Mouse (Mus musculus): ENCODE data around the gene Prkce. TPM values are rescaled to one million over a fixed set of nuclear protein-coding genes. Genes with fewer than 3 reads are reported as not detected.

Gene Prkce
- polyA plus RNA-seq, 1 experiment from 2014 or later: 5.0 TPM

GRCm38 (mm10) chr17:86454351-86454706 is 286.7 kb downstream of the Prkce start:
- Histone ChIP-seq H3K27ac (ENCODE audit: low read length) (peak overlapping the region; percentile 49), H3K36me3 (ENCODE audit: control insufficient read depth, insufficient read depth, low read length) (no peaks in the 10 kb centered on the region), H3K4me1 (ENCODE audit: control insufficient read depth, insufficient read depth, low read length) (peaks cover 2% of the 10 kb centered on the region; the same call in 1 of the 2 replicates), H3K9me3 (ENCODE audit: control insufficient read depth, low read length) (no peaks in the 10 kb centered on the region), H3K9ac (ENCODE audit: low read depth, low read length) (no peak overlapping the region), H3K4me3 (ENCODE audit: low read length) (no peak overlapping the region), H3K4me2 (ENCODE audit: low read depth, low read length) (no peak overlapping the region; the same call in 1 of the 2 replicates), H3K27me3 (replicated peaks; ENCODE audit: control insufficient read depth, insufficient read depth, low read length) (no peaks in the 10 kb centered on the region)
- peak; percentile 33; the same call in 1 of the 2 replicates for ATAC-seq
- 74% methylated on average over 3 of the region's 3 CpGs for WGBS

- no peaks in the 10 kb centered on the region for H3K9me3 ChIP-seq (ENCODE audit: control insufficient read depth, low read length)
- no peak overlapping the region for H3K9ac ChIP-seq (ENCODE audit: low read depth, low read length)
- H3K36me3 ChIP-seq (ENCODE audit: control insufficient read depth, insufficient read depth, low read length): no peaks in the 10 kb centered on the region
- H3K4me2 ChIP-seq (ENCODE audit: low read depth, low read length): no peak overlapping the region
- H3K27ac ChIP-seq (ENCODE audit: low read length): no peak overlapping the region
- 0 out of 2 replicates have a peak, but pooled peaks cover 2% of the 10 kb centered on the region for H3K4me1 ChIP-seq (ENCODE audit: control insufficient read depth, insufficient read depth, low read length)
- ATAC-seq: no peak
- H3K4me3 ChIP-seq (ENCODE audit: low read length): no peak overlapping the region
- WGBS: 77% methylated on average over 6 of the region's 6 CpGs
- H3K27me3 ChIP-seq (replicated peaks; ENCODE audit: control insufficient read depth, insufficient read depth, low read length): no peaks in the 10 kb centered on the region
These were observed 288.9 kb downstream of the Prkce start for GRCm38 (mm10) chr17:86456512-86456911.

- no peak overlapping the region for H3K9ac ChIP-seq (ENCODE audit: low read depth, low read length)
- H3K4me2 ChIP-seq (ENCODE audit: low read depth, low read length): no peak overlapping the region
- ATAC-seq: no peak
- no peaks in the 10 kb centered on the region for H3K9me3 ChIP-seq (ENCODE audit: control insufficient read depth, low read length)
- WGBS: 68% methylated on average over 11 of the region's 11 CpGs
- 0 out of 2 replicates have a peak, but pooled peaks cover 2% of the 10 kb centered on the region for H3K4me1 ChIP-seq (ENCODE audit: control insufficient read depth, insufficient read depth, low read length)
- no peaks in the 10 kb centered on the region for H3K27me3 ChIP-seq (replicated peaks; ENCODE audit: control insufficient read depth, insufficient read depth, low read length)
- no peak overlapping the region for H3K27ac ChIP-seq (ENCODE audit: low read length)
- H3K4me3 ChIP-seq (ENCODE audit: low read length): no peak overlapping the region
- H3K36me3 ChIP-seq (ENCODE audit: control insufficient read depth, insufficient read depth, low read length): no peaks in the 10 kb centered on the region
These were observed 290.9 kb downstream of the Prkce start for GRCm38 (mm10) chr17:86458302-86458980.

GRCm38 (mm10) chr17:86460645-86461430 is 293.3 kb downstream of the Prkce start:
- H3K9me3 ChIP-seq (ENCODE audit: control insufficient read depth, low read length): no peaks in the 10 kb centered on the region
- H3K36me3 ChIP-seq (ENCODE audit: control insufficient read depth, insufficient read depth, low read length): no peaks in the 10 kb centered on the region
- 72% methylated on average over 17 of the region's 17 CpGs for WGBS
- no peaks in the 10 kb centered on the region for H3K27me3 ChIP-seq (replicated peaks; ENCODE audit: control insufficient read depth, insufficient read depth, low read length)
- H3K4me2 ChIP-seq (ENCODE audit: low read depth, low read length): no peak overlapping the region
- H3K4me3 ChIP-seq (ENCODE audit: low read length): no peak overlapping the region
- ATAC-seq: no peak
- H3K27ac ChIP-seq (ENCODE audit: low read length): no peak overlapping the region
- H3K9ac ChIP-seq (ENCODE audit: low read depth, low read length): no peak overlapping the region
- H3K4me1 ChIP-seq (ENCODE audit: control insufficient read depth, insufficient read depth, low read length): peaks cover 12% of the 10 kb centered on the region

GRCm38 (mm10) chr17:86463369-86463768 is 295.8 kb downstream of the Prkce start:
- ATAC-seq: no peak
- H3K36me3 ChIP-seq (ENCODE audit: control insufficient read depth, insufficient read depth, low read length): no peaks in the 10 kb centered on the region
- H3K9me3 ChIP-seq (ENCODE audit: control insufficient read depth, low read length): no peaks in the 10 kb centered on the region
- H3K27me3 ChIP-seq (replicated peaks; ENCODE audit: control insufficient read depth, insufficient read depth, low read length): no peaks in the 10 kb centered on the region
- no peak overlapping the region for H3K4me2 ChIP-seq (ENCODE audit: low read depth, low read length)
- H3K27ac ChIP-seq (ENCODE audit: low read length): no peak overlapping the region
- no peak overlapping the region for H3K9ac ChIP-seq (ENCODE audit: low read depth, low read length)
- 62% methylated on average over 3 of the region's 3 CpGs for WGBS
- H3K4me1 ChIP-seq (ENCODE audit: control insufficient read depth, insufficient read depth, low read length): peaks cover 20% of the 10 kb centered on the region
- H3K4me3 ChIP-seq (ENCODE audit: low read length): no peak overlapping the region

GRCm38 (mm10) chr17:86464197-86464596 is 296.6 kb downstream of the Prkce start:
- no peak overlapping the region for H3K4me3 ChIP-seq (ENCODE audit: low read length)
- H3K4me1 ChIP-seq (ENCODE audit: control insufficient read depth, insufficient read depth, low read length): peaks cover 20% of the 10 kb centered on the region
- H3K27ac ChIP-seq (ENCODE audit: low read length): no peak overlapping the region
- H3K27me3 ChIP-seq (replicated peaks; ENCODE audit: control insufficient read depth, insufficient read depth, low read length): no peaks in the 10 kb centered on the region
- H3K9ac ChIP-seq (ENCODE audit: low read depth, low read length): no peak overlapping the region
- no peaks in the 10 kb centered on the region for H3K9me3 ChIP-seq (ENCODE audit: control insufficient read depth, low read length)
- H3K36me3 ChIP-seq (ENCODE audit: control insufficient read depth, insufficient read depth, low read length): no peaks in the 10 kb centered on the region
- WGBS: 73% methylated on average over 8 of the region's 8 CpGs
- peak; percentile 11; the same call in 1 of the 2 replicates for ATAC-seq
- no peak overlapping the region for H3K4me2 ChIP-seq (ENCODE audit: low read depth, low read length)

- Histone ChIP-seq H3K9ac (ENCODE audit: low read depth, low read length) (no peak overlapping the region), H3K27ac (ENCODE audit: low read length) (peak overlapping the region; percentile 21), H3K27me3 (replicated peaks; ENCODE audit: control insufficient read depth, insufficient read depth, low read length) (no peaks in the 10 kb centered on the region), H3K36me3 (ENCODE audit: control insufficient read depth, insufficient read depth, low read length) (no peaks in the 10 kb centered on the region), H3K4me3 (ENCODE audit: low read length) (no peak overlapping the region), H3K4me2 (ENCODE audit: low read depth, low read length) (no peak overlapping the region), H3K9me3 (ENCODE audit: control insufficient read depth, low read length) (no peaks in the 10 kb centered on the region), H3K4me1 (ENCODE audit: control insufficient read depth, insufficient read depth, low read length) (peaks cover 20% of the 10 kb centered on the region)
- 63% methylated on average over 16 of the region's 16 CpGs for WGBS
- peak; percentile 68 for ATAC-seq
These were observed 297.2 kb downstream of the Prkce start for GRCm38 (mm10) chr17:86464689-86465363.

GRCm38 (mm10) chr17:86465865-86466264 is 298.3 kb downstream of the Prkce start:
- Histone ChIP-seq H3K9ac (ENCODE audit: low read depth, low read length) (no peak overlapping the region), H3K27ac (ENCODE audit: low read length) (0 out of 2 replicates have a peak overlapping the region, but pooled peaks have one; percentile 4), H3K9me3 (ENCODE audit: control insufficient read depth, low read length) (no peaks in the 10 kb centered on the region), H3K4me1 (ENCODE audit: control insufficient read depth, insufficient read depth, low read length) (peaks cover 20% of the 10 kb centered on the region), H3K36me3 (ENCODE audit: control insufficient read depth, insufficient read depth, low read length) (no peaks in the 10 kb centered on the region), H3K4me3 (ENCODE audit: low read length) (no peak overlapping the region), H3K4me2 (ENCODE audit: low read depth, low read length) (no peak overlapping the region), H3K27me3 (replicated peaks; ENCODE audit: control insufficient read depth, insufficient read depth, low read length) (no peaks in the 10 kb centered on the region)
- 74% methylated on average over 13 of the region's 13 CpGs for WGBS
- peak; percentile 52 for ATAC-seq

GRCm38 (mm10) chr17:86466412-86466811 is 298.8 kb downstream of the Prkce start:
- Histone ChIP-seq H3K4me1 (ENCODE audit: control insufficient read depth, insufficient read depth, low read length) (peaks cover 20% of the 10 kb centered on the region), H3K9me3 (ENCODE audit: control insufficient read depth, low read length) (no peaks in the 10 kb centered on the region), H3K27me3 (replicated peaks; ENCODE audit: control insufficient read depth, insufficient read depth, low read length) (no peaks in the 10 kb centered on the region), H3K27ac (ENCODE audit: low read length) (no peak overlapping the region), H3K9ac (ENCODE audit: low read depth, low read length) (no peak overlapping the region), H3K4me2 (ENCODE audit: low read depth, low read length) (no peak overlapping the region), H3K36me3 (ENCODE audit: control insufficient read depth, insufficient read depth, low read length) (no peaks in the 10 kb centered on the region), H3K4me3 (ENCODE audit: low read length) (no peak overlapping the region)
- WGBS: 71% methylated on average over 7 of the region's 7 CpGs
- peak; percentile 74 for ATAC-seq
